Mouse (Mus musculus): ENCODE measurements around the gene Zfyve27.

Gene Zfyve27

DNA sequence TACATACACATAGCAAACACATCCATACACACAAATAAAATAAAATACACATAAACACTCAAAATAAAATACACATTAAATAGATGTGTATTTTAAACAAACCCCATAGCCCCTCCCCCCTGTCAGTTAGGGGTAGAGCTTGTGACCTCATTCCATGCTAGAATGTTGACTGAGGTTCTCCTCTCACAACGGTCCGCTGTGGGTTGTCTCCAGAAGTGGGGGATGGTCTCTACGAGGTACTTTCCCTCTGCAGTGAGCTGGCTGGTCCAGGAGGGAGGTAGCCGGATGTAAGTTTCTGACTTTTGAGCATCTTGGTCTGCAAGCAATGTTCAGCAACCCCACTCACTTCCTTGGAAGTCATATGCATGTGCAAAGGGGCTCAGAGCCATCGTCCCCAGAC, at the start of gene Zfyve27:
Gene Zfyve27, plus strand, starts transcription at position 188 of the 400 bp plus-strand sequence.
- DNase-seq (ENCODE audit: low spot score): no peak

DNA sequence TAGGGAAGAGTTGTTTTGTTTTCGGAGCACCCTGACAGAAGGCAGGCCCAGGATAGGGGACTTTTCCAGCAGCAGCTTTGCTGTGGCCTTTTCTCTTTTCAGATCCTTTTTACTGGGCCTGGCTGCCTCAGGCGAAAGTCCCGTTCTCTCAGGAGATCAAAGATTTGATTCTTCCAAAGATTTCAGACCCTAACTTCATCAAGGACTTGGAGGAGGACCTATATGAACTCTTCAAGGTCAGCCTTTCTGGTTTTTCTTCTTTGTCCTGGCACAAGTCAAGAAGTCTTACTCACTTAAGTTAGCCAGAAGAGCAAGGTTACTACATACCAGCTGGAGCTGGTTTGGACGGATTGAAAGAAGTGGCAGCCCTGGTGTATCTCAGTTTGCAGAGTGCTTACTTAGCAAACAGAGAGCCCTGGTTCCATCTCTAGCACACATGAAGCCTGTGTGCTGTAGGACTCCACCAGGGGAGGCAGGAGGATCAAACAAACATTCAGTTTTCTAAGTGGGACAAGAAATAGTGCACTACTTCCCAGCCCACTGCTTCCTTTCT, 47.9 kb upstream of the Zfyve27 start:
- no peak for DNase-seq (ENCODE audit: low spot score)

DNA sequence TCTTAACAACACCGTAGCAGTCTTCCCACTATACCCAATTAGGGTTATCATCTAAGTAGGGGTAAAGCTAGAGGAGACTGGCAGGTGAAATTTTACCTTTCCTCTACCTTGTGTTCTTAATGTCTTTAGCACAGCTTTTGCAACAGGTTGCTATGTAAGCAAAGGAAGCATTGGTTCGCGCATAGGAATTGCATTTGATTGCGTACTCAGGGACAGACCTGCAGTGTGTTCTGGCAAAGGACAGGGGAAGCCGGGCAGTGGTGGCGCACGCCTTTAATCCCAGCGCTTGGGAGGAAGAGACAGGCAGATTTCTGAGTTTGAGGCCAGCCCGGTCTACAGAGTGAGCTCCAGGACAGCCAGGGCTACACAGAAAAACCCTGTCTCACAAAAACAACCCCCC, 45.6 kb upstream of the Zfyve27 start:
- DNase-seq (ENCODE audit: low spot score): no peak

DNA sequence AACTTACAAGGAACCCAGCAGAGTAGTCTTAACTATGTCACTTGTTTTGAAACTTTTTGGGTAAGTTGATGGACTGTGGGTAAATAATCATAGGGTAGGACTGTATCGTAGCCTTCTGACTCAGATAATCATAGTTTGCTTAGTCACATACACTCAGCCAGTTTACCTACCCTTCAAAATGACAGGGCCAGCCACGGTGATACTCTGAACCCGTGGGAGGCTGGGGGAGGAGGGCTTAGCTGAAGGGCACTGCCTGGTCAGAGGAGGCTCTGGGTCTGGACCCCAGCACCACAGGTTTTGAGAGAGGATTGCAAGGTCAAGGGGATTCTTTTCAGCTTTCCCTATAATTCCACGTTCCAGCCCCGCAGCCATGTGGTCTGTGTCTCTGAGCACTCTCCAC, 45.2 kb upstream of the Zfyve27 start:
- DNase-seq (ENCODE audit: low spot score): no peak

DNA sequence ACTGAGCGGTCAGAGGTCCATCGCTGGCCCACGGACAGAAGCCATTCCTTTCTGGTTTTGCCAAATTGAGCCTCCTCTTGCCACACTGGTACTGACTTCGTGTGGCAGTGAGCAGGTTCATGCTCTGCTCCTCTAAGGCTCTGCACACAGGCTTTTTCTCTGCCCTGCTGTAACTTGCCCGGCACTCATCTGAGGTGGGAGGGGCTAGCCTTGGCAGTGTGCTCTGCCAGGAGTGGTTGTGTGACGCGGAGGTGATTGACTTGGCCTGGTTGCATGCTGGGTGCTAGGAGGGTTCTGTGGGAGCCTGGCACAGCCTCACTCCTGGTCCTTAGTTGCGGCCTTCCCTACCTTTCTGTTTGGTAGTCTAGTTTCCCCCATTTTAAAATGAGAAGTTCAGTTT, 43.3 kb upstream of the Zfyve27 start:
- DNase-seq (ENCODE audit: low spot score): no peak

DNA sequence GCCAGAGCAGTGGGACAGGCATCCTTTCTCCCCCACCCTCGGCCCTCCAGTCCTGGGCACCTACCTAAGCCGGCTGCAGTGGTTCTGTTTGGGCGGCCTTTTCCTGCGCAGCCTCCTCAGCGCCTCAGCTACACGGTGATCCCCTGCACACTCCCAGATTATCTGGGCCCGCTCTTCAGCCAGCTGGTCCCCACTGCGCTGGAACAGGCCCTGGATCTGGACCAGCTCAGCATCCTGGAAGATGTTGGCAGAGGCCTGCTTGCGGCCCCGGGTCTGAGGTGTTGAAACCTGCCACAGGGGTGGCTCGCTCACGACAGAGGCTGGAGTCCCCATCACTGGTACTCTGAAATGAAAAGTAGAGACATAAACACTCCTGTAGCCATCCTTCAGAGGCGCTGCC, 39.1 kb upstream of the Zfyve27 start:
- no peak for DNase-seq (ENCODE audit: low spot score)

DNA sequence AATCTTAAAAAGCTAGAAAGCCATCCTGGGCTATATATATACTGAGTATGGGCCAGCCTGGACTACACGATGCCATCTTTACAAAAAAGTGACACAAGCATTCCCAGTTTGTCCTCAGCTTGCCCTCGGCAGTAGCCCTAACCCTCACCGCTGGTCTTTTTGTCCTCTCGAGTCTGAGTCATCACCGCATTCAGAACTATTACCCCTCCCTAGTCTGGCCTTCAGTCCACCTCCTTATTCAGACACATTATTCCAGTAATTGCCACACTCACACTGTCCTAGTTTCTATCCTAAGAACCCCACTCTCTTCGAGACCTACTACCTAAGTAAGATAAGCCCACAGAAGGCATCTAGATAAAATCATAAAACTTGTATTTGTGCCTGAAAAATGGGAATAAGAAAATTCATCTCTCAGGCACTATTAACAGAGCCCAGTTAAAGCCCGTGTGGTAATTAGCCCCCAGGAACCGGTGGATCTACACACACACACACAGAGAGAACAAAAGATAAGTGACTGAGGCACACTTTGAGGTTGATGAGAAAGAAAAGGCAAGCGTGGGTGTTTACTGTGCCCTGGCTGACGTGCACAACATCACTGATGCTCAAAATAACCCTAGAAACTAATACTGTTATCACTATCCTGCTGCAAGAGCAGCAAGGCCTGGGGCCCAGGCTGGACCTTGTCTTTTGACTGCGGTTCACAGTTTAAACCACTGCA, 38.1 kb upstream of the Zfyve27 start:
- no peak for DNase-seq (ENCODE audit: low spot score)

DNA sequence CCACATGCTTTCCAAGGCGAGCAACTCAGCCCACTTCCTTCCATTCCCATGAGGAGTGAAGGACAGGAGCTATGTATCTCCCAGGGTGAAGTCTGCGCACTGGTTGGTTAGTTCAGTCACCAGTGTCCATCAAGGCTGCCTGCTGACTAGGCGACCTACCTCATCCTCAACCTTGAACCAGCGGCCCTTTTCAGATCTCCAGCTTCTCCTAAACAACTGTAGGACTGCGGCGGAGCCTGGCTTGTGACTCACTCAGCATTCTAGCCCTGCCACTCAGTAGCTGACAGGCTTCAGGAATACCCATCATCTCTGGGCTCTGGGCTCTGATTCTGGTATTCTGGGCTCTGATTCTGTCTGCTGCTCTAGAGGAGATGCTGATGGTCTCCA, 37.5 kb upstream of the Zfyve27 start:
- DNase-seq (ENCODE audit: low spot score): no peak

DNA sequence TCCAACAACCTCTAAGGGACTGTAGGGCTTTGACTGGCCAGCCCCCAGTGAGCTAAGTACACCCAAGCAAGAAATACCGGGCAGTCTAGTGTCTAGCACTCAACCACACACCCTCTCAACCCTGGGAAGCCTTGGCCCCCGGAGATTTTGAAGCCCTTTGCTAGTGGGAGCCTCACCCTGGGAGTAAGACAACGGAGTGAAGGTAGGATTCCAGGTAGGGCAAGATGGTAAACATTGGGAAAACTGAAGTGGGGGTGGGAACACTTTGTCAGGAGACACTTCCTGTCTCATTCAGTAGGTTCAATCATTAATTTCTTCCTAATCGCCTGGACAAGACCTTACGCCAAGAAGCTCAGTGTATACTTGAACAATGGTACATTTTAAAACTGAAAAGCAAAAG, 36.7 kb upstream of the Zfyve27 start:
- DNase-seq (ENCODE audit: low spot score): no peak

DNA sequence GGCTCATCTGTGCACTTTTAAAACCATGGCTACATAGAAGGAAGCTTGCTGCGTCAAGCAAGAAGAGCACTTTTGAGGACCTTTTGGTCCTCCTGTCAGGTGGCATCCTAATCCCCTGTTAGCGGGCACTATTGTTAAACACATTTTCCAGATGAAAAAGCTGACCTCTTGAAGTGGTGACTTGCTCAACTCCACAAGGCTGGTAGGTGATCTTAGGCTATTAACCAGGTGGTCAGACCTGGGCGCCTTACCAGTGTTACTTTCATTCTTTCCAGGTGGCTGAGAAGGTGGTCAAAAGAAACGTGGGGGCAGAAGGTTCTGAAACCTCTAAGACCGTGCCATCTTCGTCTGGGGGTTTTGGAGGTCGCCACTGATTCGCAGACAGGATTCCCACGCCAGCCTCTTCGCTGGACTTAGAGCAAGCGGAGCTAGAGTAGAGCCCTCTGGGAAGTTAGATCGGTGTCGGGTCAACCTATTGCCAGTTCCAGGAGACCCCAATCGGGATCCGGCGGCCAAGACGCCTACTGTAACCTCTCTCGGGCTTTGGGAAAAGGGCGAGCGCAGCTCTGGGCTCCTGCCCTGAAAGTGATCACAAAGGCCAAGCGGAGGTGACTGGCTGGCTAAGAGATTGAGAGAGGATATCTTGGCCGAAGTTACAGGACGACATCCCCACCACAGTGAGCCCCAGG, 35.6 kb upstream of the Zfyve27 start:
- no peak for DNase-seq (ENCODE audit: low spot score)

DNA sequence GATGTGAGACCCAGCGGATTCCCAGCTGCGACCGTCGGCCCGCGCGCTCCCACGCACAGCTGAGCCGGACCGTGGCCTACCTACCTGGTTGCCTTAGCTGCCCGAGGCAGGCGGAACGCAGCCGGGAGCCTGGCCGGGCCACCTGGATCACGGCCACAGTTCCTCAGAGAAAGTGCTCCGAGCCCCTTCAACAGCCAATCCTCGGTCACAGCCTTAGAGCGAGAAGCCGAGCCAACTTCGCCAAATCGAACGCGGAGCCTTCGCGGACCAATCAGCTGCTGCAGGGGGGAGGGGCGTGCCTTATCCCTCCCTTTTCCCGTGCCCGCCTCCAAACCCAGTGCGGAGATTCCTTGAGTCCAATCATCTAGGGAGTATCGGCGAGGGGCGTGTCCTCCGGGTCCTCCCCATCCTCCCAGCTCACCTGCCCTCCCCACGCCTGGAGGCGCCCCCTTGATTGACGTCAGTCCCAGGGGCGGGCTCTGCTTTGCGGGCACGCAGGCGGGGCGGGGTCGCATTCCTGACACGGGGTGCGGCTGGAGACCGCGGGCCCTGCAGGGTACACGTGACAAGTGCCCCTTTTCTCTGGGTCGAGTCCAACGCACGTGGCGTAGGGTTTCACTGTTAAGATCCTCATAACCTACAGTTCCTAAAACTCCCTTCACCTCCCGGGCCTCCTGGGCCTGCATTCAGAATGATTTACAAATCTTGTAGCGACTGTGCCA, 34.8 kb upstream of the Zfyve27 start, which contains the start of gene Avpi1:
Gene Avpi1, minus strand, starts transcription at position 273 of the 722 bp plus-strand sequence.
- DNase-seq (ENCODE audit: low spot score): peak; percentile 96

DNA sequence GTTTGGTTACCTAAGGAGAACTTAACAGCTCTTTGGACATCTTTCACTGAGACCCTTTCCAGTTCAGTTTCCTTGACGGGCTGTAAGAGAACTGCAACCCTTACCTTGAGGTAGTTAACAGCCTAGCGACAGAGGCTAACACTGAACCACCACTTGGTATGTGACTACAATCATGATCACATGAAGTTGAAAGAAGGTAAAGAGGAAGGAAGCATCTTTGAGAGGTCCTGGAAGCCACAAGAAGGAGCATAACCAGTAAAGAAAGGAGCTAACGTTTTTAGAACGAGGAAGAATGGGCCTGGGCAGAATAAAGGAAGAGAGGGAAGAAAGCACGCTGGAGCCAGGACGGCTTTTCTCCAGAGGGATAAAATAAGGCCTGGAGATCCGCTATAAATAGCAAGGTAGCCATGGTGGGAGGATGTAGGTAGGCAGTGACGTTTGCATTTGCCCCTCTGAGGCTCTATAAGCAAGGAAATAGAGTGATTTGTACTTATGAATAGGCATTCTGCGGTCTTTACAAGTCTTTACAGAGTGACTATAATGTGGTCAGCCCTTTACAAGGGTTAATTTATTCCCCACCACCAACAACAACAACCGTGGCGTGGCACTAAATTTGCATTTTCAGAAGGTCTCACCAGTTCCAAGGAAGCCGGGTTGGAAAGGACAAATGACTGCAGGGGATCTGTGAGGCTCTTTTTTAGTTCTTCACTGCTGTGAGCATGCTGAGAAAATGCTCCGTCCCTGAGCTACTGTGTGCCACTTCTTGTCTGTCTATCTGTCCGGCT, 34.0 kb upstream of the Zfyve27 start:
- no peak for DNase-seq (ENCODE audit: low spot score)

DNA sequence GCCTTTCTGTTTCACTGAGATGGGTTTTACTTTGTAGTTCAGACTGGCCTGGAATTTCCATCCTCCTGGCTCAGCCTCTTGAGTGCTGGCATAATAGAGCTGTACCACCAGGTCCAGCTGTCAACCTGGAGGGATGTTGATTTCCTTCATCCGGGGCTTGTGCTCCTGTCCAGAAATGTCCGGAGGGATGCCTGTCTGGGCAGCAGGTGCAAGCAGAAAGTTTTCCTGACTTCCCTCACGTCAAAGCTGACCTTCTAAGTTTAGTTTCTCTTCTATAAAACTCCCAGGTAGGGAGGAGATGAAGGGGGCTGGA, 33.5 kb upstream of the Zfyve27 start:
- DNase-seq (ENCODE audit: low spot score): no peak

DNA sequence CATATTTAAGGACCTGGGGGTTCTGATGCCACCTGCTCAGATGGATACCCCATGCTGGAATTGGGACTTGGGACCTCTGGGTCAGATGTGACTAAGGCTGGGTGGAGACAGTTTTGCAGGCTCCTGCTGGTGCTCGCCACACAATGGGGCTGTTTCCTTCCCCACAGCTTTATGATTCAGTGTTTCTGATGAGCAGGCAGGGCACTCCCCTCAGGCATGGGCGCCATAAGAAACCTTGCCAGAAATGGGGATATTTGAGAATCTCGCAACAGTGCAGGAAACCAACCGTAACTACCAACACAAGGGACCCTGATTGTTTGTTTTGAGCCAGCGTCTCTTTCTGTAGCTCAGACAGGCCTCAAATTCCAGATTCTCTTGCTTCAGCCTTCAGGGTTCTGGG, 32.6 kb upstream of the Zfyve27 start:
- no peak for DNase-seq (ENCODE audit: low spot score)

DNA sequence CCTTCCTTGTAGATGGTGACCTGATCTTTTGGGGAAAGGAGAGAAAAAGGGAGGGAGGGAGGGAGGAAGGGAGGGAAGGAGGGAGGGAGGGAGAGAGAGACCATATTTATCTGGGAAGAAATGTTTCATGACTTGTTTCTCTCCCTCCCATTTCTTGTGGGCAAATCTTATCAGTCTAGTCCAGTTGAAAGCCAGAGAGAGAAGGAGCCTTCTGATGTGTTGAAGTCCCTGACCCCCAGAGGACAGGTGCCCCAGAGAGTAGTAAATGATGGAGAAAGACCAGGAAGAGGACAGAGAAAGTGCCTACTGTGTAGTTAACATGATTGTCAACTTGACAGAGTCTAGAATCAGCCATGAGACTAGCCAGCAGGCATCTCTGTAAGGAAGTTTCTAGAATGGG, 28.7 kb upstream of the Zfyve27 start:
- no peak for DNase-seq (ENCODE audit: low spot score)

DNA sequence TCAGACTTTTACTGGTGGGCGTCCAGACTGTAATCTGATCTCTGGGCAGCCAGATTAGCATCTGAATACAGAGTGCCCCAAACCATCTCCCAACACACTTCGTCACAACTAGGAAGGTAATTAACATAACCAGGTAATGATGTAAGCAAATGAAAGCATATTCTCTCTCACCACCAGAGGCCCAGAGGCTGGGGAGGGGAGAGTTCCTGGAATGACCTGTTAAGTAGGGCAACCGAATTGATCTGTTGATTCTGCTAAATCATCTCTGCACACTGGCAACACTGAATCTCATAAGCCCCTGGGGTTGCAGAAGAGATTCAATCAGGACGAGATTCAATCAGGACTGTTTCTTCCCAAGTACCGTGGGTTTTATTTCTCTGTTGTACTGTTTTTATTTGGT, 27.6 kb upstream of the Zfyve27 start:
- DNase-seq (ENCODE audit: low spot score): no peak

DNA sequence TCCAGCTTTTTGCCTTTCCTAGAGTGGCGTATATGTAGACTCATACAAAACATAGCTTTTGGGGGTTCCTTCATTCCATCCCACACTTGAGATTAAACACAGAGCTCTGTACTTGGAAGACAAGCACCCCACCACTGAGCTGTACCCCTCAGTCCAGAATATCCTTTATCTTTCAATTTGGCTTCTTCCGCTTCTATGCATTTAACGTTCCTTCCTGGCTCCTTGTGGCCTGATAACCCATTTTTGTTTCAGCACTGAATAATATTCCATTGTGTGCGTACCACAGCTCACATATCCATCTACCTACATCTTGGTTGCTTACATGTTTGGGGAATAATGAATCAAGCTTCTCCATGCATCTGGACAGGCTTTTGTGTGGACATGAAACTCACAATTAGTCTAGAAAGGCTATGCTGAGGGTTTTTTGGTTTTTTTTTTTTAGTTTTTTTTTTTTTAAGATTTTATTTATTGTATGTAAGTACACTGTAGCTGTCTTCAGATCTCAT, 26.5 kb upstream of the Zfyve27 start:
- DNase-seq (ENCODE audit: low spot score): no peak

DNA sequence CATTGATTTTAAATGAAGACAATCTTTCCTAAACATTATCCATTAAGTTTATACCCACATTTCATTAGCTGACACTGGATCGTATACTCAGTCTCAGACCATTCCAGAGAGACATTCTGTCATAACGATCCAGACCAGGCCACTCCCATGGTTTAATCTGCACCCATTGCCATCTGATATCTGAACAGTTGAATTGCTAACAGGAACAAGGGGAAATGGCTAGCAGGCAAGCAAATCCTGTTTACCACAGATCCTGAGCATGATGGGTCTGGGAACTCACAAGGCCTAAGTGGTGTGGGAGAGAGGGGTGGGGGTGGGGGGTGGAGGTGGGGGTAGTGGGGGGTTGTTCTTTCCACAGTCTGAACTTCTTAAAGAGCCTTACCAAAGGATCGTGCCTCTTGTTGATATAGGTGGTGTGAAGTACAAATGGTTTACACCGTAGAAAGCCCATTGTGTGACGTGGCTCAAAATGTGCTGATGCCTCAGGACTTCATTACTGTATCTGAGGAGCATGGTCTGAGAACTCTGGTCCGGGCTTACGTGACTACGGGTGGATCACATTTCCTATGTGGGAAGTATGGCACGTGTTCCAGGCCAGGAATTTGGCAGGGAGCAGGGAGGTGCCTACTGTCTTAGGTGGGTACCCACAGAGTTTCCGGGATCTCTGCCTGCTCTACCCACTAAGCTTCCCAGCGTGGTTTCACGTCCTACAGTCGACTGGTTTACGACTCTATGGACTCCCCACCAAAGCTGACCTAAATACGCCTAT, 25.1 kb upstream of the Zfyve27 start:
- no peak for DNase-seq (ENCODE audit: low spot score)

DNA sequence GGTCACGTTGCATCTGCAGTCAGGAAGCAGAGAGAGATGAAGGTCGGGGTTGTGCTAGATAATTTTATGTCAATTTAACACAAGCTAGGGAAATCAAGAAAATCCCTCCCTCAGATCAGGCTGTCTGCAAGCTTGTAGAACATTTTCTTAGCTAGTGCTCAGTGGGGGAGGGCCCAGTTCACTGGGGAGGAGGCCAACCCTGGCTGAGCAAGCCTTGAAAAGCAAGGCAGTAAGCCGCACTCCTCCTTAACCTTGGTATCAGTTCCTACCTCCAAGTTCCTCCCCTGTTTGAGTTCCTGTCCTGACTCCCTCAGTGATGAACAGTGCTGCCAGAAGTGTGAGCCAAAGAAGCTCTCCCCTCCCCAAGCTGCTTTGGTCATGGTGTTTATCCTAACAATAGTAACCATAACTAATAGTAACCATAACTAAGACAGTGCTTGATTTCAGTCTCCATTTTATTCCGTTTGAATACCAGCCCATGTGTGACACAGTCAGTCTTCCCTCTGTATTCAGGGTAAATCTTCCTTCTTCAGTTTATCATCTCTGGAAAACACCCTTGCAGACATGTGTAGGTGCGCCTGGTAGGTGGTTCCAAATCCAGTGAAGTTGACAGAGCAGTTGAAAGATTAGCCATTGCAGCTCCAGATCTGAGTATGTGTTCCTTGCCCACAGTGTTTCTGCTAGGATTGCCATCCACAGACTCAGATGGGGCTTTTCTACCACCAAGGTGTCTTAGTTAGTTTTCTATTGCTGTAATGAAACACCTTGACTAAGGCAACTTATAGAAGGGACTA, 23.8 kb upstream of the Zfyve27 start:
- DNase-seq (ENCODE audit: low spot score): no peak

DNA sequence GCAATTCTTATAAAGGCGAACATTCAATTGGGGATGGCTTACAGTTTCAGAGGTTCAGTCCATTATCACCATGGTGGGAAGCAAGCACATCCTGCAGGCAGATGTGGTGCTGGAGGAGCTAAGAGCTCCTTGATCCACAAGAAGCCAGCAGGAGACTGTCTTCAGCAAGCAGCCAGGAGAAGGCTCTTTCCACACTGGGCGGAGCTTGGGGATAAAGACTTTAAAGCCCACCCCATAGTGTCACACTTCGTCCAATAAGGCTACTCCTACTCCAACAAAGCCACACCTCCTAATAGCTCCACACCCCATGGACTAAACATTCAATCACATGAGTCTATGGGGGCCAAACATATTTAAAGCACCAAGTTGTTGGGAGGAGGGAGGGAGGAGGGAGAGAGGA, 21.8 kb upstream of the Zfyve27 start:
- DNase-seq (ENCODE audit: low spot score): no peak
